16 mouse cellular contexts compared by ENCODE assay signal in the genomic region with DNA sequence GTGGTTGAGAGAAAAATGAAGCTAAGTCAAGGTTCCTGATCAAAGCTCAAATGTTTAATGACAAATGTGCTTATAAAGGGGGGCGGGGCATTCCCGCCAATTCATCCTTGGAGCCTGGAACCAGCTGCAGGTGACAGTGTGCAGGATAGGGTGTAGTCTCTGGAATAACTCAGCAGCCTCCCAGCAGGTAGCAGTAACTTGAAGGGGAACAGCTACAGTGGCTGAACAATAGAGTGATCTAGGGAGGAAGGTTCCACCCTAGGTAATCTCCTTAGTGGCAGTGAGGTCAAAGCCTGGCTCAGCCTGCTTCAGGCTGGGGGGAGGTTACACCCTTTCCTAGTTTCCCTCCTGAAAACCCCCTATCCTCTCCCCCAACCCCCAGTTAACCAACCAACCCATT.
"Had no signal": no experiment of that assay in that cellular context is flagged by ENCODE, and none has a peak within 500 bp of the region (broad histone marks: within the 10 kb centered on the region; RNA-seq: fewer than 3 reads in every experiment).

No protein-coding gene starts in this region.

- DNase-seq: gastrocnemius, adult 2 months; gastrocnemius, postnatal 10 days; gastrocnemius, postnatal 25 days; heart, adult 18-20 months; heart, postnatal 14 days; heart, postnatal 36 days; kidney, adult 11 months; kidney, adult 2 months; kidney, adult 9 months; kidney, postnatal 10 days; kidney, postnatal 25 days; kidney, postnatal 4 days; liver; liver, embryonic 13.5 days had no signal

- ATAC-seq: hindbrain, postnatal 0 days; intestine, embryonic 16.5 days had no signal
